Mouse (Mus musculus): ENCODE measurements around the gene Gm49425.
"Not testable (repeated sequence)": the region's sequence is repeated elsewhere in the genome, so short reads cannot be mapped to it uniquely, and the experiment has no call there.

The Gm49425 gene

DNA sequence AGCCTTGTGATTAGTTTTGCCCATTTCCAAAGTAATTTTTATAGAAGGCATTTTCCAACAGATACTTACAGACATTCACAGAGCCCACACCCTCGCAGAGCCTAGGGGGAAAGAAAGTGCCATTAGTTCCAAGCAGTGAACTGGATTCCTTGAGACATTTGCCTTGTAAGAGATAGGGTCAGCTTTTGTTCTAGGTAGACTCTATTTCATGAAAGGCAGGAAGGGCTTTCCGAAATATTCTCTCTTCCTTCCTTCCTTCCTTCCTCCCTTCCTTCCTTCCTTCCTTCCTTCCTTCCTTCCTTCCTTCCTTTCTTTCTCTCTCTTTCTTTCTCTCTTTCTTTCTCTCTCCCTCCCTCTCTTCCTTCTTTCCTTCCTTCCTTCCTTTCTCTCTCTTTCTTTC lies at the start of gene Gm49425:
TSS of gene Gm49425 (minus strand) at position 101 of the 400 bp plus-strand sequence.
- not testable (repeated sequence) for DNase-seq (ENCODE audit: low read depth, low spot score)

DNA sequence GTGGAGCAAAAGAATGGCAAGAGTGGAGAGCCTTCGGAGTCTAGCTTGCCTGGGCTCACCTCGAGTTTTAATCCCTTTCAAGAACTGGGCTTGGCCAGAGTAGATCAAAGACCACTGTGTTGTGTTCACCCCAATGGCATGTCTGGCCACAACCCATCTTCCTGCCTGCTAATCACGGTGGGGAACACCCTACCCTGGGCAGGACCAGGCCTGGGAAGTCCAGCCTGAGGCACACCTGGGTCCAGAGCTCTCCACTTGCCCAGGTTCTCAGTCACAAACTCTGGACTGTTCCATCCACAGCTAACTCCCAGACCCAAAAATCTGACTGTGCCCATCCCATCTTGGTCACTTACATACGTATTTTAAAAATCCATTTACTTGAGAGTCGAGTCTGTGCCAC lies 45.8 kb upstream of the Gm49425 start, which contains the start of gene Krt90:
TSS of gene Krt90 (minus strand) at position 101 of the 400 bp plus-strand sequence.
- no peak for DNase-seq (ENCODE audit: low read depth, low spot score)

DNA sequence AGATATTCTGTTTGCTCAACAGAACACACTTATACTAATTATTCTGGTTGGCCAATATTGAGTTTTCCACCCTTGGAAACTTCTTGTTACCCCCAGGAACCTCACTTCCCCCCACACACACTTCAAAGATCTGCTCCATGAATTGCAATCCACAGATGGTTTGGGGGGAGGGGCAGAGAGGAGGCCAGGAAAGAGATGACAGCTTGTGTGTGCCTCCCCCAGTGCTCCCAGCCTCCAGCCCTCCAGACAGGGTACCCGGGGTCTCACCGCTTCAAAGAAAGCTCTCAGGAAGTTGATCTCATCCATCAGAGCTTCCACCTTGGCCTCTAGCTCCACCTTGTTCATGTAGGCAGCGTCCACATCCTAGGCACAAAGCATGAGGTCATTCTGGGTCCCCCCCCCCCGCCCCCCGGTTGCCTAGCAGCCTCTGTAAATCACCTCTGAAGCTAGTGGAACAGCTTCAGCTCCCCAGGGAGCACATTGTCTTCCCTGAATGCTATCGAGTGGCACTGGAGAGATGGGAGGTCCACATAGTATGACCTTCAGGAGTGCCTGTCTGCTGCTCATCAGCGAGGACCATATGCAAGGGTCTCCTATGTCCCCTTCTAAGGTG lies 41.1 kb upstream of the Gm49425 start:
- no peak for DNase-seq (ENCODE audit: low read depth, low spot score)

DNA sequence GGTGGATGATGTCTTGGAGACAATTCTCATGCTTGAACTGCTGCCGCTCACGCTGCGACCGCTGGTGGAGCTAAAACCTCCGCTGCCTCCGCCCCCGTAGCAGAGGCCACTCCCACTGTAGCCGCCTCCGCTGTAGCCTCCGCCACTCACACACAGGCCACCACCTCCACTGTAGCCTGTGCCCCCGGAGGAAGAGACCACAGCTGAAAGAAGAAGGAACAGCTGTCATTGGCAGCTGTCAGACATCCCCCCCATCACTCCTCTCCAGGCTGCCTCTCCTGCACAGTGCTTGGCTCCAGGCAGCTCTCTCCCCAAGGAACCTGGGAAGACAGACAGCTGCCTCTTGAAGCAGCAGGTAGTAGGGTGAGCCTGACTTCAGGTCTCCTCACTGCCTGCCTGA lies 36.1 kb upstream of the Gm49425 start:
- DNase-seq (ENCODE audit: low read depth, low spot score): no peak

DNA sequence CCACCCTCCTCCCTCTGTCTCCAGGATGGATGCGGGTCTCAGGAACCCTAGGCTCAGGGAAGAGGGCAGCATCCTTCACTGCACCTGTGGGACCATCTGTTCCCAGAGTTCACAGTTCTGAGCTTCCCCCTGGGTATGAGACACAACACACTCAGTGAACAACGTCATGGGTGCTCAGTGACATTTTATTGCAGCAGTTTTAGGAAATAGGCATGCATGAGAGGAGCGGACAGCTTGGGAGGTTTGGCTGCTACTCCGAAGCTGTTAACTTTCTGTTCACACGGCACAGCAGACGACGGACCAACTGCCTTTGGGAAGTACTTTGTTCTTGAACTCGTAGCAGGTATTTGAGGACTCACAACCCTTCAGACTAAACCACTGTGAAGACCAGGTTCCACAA lies 35.1 kb upstream of the Gm49425 start:
- DNase-seq (ENCODE audit: low read depth, low spot score): no peak

DNA sequence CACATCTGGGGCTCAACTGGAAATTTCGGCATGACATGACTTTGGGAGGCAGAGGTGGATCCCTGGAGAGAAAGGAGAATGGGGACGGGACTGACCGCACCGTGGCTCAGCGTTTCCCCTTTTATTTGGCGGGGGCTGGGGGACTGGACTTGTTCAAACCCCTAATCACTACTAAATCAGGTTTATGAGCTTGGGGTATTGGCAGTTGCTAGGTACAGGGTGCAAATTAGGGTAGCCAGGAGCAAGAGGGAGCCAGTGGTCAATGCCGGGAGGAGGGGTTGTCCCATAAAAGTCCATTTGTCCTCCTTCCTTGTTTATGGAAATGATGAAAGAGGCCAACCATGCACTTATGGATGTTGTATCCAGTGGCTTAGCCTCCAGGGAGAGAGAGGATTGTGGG lies 33.5 kb upstream of the Gm49425 start, which contains the start of gene Krt82:
TSS of gene Krt82 (minus strand) at position 101 of the 400 bp plus-strand sequence.
- DNase-seq (ENCODE audit: low read depth, low spot score): no peak

DNA sequence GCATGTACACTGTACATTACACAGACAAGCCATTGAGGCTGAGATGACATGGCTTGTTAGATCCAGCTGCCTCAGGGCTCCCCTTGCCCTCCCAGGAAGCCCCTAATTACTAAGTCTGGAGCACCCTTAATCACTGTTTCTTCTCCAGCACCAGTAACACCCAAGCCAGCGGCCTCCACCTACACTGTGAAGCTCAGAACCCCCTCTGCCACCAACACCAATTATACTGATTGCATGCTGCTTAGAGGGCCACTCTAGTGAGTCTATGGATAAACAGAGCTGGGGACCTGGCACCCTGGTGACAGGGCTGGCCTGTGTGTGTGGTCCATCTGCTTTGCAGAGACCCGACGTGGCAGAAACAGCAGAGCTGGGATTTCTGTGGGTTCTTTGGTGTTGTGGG lies 27.4 kb upstream of the Gm49425 start:
- DNase-seq (ENCODE audit: low read depth, low spot score): no peak

DNA sequence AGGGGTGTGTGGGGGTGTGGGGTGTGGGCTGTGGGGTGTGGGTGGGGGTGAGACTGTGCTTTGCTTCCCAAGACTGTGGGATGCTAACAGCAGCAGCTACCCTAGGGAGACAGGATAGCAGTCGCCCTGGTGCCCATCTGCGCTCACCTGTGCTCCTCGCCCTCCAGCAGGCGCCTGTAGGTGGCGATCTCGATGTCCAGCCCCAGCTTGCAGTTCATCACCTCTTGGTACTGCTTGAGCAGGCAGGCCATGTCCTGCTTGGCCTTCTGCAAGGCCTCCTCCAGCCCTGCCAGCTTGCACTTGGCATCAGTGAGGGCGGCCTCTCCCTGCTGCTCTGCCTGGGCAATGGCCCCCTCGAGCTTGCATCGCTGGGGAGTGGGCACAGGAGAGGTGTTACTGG lies 25.5 kb upstream of the Gm49425 start:
- peak; percentile 3 for DNase-seq (ENCODE audit: low read depth, low spot score)

DNA sequence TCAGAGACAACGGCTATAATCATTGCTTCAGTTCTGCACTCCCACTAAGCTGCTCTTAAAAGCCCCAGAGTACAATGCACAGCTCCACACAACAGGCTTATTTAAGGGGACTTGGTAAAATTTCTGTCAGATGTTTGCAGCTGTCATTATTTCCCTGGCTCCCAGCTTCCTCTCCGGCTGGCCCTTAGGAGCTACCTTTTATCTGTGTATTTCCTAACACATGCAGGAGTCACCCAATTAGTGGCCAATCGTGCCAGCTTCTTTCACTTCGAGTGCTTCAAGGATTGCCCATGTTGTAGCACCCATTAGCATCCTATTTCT lies 21.5 kb upstream of the Gm49425 start:
- DNase-seq (ENCODE audit: low read depth, low spot score): no peak

DNA sequence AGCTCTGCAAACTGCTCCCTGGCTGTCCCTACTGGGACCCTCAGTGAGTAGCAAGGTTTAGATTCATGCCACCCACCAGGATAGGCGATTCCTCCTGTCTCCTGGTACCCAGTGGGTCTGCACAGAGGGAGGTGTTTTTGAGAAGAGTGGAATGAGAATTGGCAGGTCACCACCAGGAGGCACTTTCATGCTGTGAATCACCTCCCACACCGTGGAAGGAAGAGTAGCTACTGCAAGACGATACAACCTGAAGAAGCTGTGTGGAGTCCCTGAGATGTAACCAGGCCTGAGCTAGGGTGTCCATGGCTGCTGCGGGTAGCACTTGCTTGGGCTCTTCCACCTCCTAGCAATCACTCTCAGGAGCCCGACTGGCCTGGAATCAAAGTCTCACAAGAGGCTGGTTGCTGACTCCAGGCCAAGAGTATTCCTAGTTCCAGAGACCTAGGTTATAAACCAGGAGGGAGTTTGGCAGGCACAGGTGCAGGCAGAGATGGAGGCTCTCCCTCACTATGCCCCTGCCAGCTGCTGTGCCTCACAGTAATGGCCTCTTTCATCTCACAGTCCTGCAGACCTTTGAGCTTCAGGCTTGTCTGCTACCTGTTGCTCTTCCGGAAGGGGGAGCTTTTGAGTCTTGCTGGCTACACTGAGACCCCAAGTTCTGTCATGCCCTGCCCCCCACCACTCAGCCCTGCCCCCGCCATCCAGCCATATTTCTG lies 21.0 kb upstream of the Gm49425 start:
- peak; percentile 3 for DNase-seq (ENCODE audit: low read depth, low spot score)

DNA sequence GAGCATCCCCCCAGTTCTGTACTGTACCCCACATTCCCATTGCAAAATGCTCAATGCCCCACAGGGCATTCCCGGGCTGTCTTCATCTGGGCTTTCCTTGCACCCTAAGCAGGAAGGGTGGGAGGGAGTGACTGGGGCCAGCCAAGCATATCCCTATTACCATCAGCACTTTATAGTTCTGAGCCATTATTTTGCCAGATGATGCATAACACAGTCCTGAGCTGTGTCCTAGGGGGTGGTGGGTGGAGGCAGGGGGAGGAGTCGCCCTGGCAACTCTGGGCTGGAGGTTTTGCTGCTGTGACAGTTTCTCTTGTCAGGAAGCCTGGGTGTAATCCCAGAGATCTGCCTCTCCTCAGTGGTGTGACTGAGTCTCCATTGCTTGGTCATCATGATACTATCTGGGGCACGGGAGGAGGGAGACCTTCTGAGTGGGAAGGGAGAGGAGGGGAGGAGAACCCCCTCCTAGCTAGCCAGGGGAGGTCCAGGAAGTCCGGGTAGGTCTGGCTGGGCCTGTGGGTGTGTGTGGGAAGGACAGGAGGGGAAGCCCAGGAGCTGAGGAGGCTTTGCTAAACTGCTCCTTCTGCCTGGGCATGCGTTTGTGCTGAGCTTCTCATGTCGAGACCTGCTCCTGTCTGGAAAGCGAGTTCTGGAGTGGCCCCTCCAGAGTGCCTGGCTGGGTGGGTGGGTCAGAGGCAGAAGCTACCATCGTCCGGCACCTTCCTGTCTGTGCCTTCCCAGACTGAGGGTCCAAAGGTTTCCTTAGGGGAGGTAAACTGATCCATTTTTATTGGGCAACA lies 19.2 kb upstream of the Gm49425 start:
- no peak for DNase-seq (ENCODE audit: low read depth, low spot score)

DNA sequence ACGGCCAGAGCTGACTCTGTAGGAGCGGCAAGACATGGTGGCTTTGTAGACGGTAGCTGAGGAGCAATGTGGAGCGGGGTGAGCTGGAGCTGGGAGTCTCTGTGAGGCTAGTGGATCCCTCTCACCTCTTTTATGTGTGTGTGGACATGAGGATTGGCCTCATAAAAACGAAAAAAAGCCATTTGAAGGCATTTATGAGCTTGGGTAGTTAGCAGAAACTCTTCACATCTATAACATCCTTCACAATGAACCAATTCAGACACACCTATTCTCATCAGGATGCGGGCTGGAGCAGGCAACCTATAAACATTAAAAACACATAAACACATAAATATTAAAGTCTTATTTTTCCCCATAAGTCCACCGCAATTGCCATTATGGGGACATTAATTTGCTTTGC lies 15.7 kb upstream of the Gm49425 start, which contains the start of gene Krt84:
TSS of gene Krt84 (minus strand) at position 101 of the 400 bp plus-strand sequence.
- no peak for DNase-seq (ENCODE audit: low read depth, low spot score)

DNA sequence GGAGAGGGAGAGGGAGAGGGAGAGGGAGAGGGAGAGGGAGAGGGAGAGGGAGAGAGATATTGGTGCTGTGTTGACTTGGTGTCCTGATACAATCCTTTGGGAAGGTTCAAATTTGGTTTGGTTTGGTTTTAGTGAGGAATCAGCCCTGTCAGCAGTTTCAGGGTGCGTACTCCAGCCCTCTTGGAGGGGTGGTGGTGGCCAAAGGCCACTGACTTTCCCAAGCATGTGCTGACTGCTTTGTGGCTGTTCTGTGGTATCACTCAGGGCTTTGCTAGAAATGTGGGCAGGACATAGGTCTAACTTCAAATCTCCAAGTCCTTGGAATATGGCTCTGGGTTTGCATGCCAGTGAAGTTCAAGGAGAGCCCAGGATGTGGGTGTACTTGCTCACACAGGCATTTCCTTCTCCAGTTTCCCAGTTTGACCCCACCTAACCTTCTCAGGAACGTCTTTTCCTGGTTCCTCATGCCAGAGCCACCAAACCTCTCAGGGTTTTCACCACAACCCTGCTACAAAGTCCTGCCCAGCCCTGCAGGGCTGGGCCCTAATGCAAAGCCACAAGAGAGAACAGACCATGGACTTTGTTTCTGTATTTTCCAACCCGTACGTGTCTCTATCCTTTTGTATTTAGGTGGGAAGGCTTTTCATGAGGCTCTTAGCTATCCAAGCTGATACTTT lies 5.6 kb upstream of the Gm49425 start:
- DNase-seq (ENCODE audit: low read depth, low spot score): no peak

DNA sequence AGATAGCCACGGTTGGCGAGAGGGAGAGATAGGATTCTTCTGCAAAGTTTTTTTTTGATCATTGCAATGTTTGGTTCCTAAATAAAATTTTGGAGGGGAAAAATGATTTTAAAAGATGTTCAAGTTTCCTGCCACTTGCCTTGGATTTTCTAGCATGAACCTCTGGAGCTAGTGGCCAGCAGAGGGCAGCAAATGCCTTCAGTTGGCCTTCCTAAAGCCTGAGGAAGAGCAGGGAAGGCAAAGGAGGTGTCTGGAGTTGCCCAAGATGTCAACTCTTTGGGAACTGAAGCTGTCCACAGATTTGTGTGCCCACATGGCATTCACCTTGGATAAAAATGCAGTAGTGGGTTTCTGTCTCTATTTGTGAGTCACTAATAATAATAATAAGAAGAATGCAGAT lies 2.7 kb upstream of the Gm49425 start:
- peak; percentile 65 for DNase-seq (ENCODE audit: low read depth, low spot score)

DNA sequence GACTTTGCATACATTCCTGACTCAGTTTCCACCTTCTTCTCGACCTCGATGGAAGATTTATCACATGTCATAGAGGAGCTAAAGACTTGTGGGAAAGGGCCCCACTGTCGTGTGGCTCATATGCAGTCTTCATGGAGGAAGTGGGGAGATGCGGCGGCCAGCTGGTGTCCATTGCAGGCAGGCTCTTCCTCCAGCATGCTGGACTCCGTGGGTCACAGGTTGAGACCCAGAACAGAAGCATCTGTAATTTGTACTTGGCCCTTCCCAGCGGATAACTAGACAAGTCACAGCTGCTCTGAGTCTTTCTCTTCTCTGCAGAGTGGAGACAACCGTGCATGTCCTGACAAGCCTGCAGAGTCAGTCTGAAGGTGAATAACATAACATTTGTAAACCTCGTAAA lies 8.8 kb downstream of the Gm49425 start:
- DNase-seq (ENCODE audit: low read depth, low spot score): no peak

DNA sequence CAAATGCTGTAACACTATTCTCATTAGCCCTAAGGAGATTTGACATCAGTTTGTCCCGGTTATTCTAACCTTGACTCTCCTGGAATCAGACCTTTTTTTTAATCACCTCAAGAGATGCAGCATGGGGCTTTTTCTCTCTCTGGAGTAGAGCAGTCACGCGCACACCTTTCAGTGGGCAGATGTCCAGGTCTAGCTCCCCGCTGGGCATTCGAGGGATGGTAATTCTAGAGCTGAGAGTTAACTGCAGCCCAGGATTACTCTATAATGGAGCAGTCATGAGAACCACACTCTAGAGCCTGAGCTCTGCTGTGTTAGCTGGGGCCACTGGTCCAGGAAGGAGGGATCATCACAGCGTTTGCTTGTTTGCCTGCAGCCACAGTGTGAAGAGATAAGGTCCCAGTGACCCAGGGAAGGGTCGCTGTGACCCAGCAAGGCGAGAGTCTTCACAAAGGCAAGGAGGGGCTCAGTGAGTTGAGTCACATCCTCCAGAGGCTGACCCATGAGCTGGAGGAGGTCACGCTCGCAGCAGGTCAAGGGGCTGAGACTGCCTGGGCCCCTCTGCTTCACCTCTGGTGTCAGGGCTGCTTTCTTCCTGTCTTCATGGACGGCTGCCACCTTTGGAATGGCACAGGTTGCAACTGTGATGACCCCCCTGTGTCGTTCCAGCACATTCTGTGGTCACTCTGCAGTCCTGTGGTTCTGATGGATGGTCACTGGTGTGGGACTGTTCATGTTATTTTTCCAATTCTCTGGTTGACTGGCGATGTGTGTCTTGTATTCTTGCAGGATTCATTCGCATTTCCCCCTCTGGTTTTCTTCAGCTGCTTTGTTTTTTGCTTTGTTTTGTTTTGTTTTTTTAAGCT lies 9.9 kb downstream of the Gm49425 start:
- DNase-seq (ENCODE audit: low read depth, low spot score): no peak

DNA sequence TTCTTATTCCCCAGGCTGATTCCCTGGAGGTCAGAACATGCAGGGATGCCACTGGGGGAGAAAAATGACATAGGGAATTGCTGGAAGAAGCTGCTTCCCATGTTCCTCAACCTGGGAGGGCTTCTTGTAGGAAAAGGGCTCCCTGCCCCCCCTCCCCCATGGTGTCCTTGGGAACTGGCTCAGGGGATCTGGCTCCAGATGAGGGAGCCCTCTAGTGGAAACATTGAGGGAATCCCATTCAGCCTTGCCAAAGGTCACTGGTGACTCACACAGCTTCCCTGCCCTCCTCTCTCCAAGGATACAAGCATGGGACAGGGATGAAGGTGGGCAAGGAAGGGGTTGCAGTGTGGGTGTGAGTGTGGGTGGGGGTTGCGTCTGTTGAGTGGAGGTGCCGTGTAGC lies 19.9 kb downstream of the Gm49425 start:
- DNase-seq (ENCODE audit: low read depth, low spot score): no peak

DNA sequence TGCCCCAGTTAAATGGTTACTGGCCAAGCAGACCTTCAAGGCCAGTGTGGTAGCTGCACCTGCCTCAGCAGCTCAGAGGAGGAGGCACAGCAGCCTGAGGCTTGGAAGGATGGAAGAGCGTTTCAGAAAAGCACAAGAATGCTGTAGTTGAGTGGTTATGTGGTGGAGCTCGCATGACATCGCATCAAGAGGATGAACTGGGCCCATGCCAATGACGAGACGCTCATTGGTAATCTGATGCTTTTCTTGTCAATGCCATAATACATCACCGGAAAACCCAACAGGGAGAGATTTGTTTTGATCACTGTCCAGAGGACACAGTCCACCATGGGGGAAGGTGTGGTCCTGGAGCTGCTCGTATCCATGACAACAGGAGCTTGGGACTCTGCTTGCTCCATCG lies 21.8 kb downstream of the Gm49425 start:
- no peak for DNase-seq (ENCODE audit: low read depth, low spot score)

DNA sequence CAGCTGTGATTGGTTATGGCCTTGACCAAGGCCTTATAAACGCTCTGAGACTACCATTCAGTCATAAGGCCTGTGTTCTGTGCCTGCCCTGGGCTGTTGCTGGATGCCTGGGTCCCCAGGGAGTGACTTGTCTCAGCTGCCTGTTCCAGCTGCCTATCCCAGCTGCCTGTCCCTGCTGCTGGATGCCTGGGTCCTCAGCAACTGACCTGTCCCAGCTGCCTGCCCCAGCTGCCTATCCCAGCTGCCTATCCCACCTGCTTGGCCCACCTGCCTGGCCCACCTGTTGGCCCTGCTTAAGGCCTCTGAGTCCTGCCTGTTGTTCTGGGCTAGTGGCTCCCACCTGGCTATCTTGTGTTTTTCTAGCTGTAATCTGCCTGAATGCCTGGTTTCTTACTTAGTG lies 22.9 kb downstream of the Gm49425 start:
- no peak for DNase-seq (ENCODE audit: low read depth, low spot score)

DNA sequence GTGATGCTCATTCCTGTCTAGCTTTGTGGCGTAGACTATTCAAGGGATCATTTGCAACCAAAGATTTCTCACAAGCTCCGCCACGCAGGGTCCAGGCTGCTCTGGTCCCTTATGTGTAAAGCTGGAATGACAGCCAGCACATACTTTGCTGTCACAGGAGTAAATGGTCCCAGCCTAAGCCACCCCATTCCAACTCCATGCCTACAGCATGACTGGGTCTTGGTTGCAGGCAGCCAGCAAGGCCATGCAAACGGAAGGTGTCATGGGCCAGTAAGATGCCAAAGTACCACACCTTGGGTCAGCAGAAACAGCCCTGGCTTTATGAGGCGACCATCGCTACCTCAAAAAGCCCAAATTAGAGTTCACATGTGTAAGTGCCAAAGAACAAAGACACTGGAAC lies 23.3 kb downstream of the Gm49425 start:
- no peak for DNase-seq (ENCODE audit: low read depth, low spot score)

DNA sequence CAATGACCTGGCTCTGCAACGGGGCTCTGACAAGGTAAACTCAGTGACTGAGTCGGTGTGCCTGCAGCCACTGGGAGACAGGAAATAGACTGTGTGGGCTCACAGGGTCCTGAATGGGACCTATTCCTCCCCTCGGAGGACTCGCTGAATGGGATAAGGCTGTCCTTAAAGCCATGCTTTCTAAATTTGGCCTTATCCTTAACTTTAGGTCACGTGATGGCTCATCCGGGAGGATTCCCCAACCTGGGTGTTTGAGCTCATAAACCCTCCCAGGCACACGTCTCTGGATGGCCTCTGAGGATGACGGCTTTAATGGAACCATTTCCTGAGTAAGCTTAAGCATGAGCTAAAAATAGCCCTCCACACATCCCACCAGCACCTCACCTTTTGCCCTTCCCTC lies 24.3 kb downstream of the Gm49425 start:
- DNase-seq (ENCODE audit: low read depth, low spot score): no peak

Measured in CD4-positive, CD25-positive, alpha-beta regulatory T cell, adult 2 months (primary cell).